Mouse (Mus musculus) thymus, adult 2 months (tissue): Measurements from ENCODE around the gene Chmp4b. TPM values are rescaled to one million over a fixed set of nuclear protein-coding genes. Genes with fewer than 3 reads are reported as not detected.

Source experiments
- DNase-seq: peaks from one replicate; pipeline ENCODE4 v3.0.0; 2021
- H3K27ac ChIP-seq: fragments of 200-500 bp; 2 replicates; pipeline ENCODE4 v1.5.1; 2012; ENCODE audit warnings: low read length, control low read depth; ENCODE audit not compliant: control insufficient read depth, insufficient read depth
- H3K27me3 ChIP-seq: fragments of 200-500 bp; 2 replicates; pipeline ENCODE4 v1.6.1; 2012; ENCODE audit warnings: mild to moderate bottlenecking, low read length, moderate library complexity, mixed read lengths; ENCODE audit not compliant: control insufficient read depth, insufficient read depth
- H3K36me3 ChIP-seq: fragments of 200-500 bp; 2 replicates; pipeline ENCODE4 v1.6.1; 2012; ENCODE audit warnings: mild to moderate bottlenecking, low read length, moderate library complexity; ENCODE audit not compliant: control insufficient read depth, insufficient read depth
- H3K4me1 ChIP-seq: fragments of 200-500 bp; replicated peaks from 2 replicates; pipeline ENCODE4 v1.6.1; 2012; ENCODE audit warnings: low read length; ENCODE audit not compliant: control insufficient read depth, insufficient read depth
- H3K4me3 ChIP-seq: fragments of 200-500 bp; 2 replicates; pipeline ENCODE4 v1.5.1; 2012; ENCODE audit warnings: mild to moderate bottlenecking, low read length, control low read depth, moderate library complexity; ENCODE audit not compliant: control insufficient read depth, insufficient read depth
- CTCF ChIP-seq: fragments of 200-500 bp; IDR thresholded peaks from 2 replicates; pipeline ENCODE4 v1.5.1; 2012; ENCODE audit warnings: mild to moderate bottlenecking, control low read depth, low read length, moderate library complexity, borderline replicate concordance; ENCODE audit not compliant: control insufficient read depth, poor library complexity, insufficient read depth; ENCODE audit errors: extremely low read depth
- POLR2A ChIP-seq: fragments of 200-500 bp; IDR thresholded peaks from 2 replicates; pipeline ENCODE4 v1.6.1; 2012; ENCODE audit warnings: mild to moderate bottlenecking, low read length, control low read depth, moderate library complexity; ENCODE audit not compliant: control insufficient read depth, poor library complexity, insufficient read depth; ENCODE audit errors: extremely low read depth
- WGBS: fragments of 180-500 bp; shearing (Covaris S2); methylation state at CpG from one replicate; pipeline ENCODE4 v1.1.7; 2018; 5-methylcytosine and 5-hydroxymethylcytosine counted together
- polyA plus RNA-seq: library from polyadenylated mRNA; depleted of rRNA; stranded (reverse); fragments of >200 nt; gene quantifications from 2 replicates; pipeline ENCODE4 v1.2.3, GENCODE M21; 2012; rRNA removed

Gene Chmp4b
- polyA plus RNA-seq, 1 experiment, result 83.8 TPM

DNA sequence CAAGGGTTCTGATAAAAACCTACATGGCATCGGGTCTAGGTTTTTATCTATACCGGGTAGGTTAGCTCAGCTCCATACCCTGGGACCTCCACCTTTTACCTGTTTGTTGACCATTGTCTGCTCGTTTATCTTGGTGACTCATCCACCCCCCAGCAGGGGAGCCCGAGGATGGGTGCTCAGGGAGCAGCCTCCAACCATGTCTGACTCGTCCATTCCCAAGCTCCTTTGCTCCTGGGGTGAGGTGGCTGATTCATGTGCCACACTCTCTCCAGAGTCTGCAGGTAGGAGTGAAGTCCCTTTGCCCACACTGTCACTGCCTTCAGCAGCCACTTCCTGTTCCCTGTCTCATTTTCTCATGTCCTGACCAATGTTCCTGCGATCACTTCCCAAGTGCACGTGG, 84.5 kb downstream of the Chmp4b start:
- H3K4me3 ChIP-seq, result no peak overlapping the region
- no peak for DNase-seq
- peaks cover 11% of the 10 kb centered on the region for H3K4me1 ChIP-seq
- H3K27me3 ChIP-seq, result no peaks in the 10 kb centered on the region
- H3K36me3 ChIP-seq, result no peaks in the 10 kb centered on the region
- no peak for TF ChIP-seq CTCF
- WGBS, result 80% methylated on average over 7 of the region's 7 CpGs
- H3K27ac ChIP-seq, result no peak overlapping the region

DNA sequence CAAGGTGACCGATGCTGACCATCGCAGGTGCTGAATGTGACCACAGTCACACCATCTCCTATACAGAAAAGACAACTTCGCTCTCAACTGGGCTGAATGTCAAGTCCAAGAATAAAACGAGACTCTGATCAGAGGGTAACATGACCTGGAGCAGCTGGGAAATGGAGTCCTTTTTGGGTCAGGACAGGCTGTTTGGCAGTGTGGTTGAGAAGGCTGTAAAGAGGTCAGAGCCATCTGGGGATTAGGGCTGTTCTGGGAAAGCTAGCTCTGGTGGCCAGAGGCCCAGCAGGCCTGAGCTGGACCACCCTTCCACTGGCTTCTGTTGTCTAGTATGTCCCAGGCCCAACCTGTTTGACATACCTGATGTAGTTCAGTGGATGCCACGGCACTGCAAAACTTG, 87.1 kb downstream of the Chmp4b start:
- WGBS, result 96% methylated on average over 5 of the region's 5 CpGs
- H3K4me3 ChIP-seq, result no peak overlapping the region
- TF ChIP-seq CTCF (no peak), POLR2A (no peak)

DNA sequence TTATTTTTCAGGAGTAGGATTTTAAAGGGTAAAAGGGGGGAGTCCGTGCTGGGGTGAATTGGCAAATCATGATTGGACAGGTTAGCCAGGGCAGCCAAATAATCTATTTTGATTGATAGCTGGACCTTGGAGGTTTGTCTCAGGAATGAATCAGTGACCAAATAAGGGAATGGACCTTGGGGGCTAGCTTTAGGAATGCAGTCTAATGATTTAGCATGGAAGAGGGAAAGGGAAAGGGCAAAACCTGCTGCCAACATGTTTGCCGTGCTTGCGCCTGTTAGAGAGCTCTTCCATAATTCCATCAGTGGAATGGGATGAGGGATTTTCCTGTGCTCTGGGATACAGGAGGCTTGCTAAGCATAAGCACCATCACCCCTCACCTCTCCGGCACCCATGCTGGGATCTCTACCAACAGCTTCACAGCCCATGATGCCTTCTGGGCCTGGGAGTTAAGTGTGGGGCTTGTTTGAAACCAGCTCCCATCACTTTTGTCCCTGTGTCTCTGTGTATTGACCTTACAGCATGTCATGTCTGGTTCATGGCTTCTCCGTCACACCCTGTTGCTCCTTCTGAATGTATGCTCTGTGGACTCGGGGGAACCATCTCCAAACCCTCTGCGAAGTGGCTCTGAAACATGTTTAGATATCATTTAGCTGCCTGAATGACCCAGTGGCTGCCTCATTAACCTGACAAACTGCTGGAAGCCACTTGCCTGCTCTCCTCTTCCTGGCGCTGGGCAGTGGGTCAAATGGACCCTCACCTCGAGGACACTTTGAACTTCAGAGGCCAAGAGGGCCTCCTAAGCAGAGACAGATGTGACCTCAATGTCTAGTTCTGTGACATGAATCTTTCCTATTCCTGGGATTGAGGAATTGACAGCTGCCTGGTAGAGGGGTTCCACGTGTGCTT, 91.7 kb downstream of the Chmp4b start:
- no peaks in the 10 kb centered on the region for H3K36me3 ChIP-seq
- TF ChIP-seq CTCF (no peak), POLR2A (no peak)
- H3K27ac ChIP-seq, result no peak overlapping the region
- 95% methylated on average over 10 of the region's 10 CpGs for WGBS
- no peak for DNase-seq
- H3K4me3 ChIP-seq, result no peak overlapping the region
- H3K4me1 ChIP-seq, result no peaks in the 10 kb centered on the region
- H3K27me3 ChIP-seq, result no peaks in the 10 kb centered on the region

More for the DNA sequence above, 87.1 kb downstream of the Chmp4b start:
- Histone ChIP-seq H3K27ac (no peak overlapping the region), H3K4me1 (peaks cover 9% of the 10 kb centered on the region), H3K36me3 (no peaks in the 10 kb centered on the region), H3K27me3 (no peaks in the 10 kb centered on the region)
- no peak for DNase-seq

DNA sequence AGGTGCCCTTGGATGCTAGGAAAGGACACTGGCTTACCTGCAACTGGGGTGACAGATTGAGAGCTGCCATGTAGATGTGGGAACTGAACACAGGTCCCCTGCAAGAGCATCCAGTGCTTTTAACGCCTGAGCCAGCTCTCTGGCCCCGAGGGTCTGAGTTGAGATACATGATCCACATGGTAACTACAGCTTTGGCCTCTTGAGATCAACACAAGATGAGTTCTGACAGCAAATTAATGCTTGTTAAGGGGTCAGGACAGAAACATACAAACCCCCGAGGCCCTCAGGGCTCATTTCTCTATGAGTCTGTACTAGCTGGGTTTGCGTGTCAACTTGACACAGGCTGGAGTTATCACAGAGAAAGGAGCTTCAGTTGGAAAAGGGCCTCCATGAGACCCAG, 92.4 kb downstream of the Chmp4b start:
- Histone ChIP-seq H3K4me1 (no peaks in the 10 kb centered on the region), H3K4me3 (no peak overlapping the region), H3K27me3 (no peaks in the 10 kb centered on the region), H3K27ac (no peak overlapping the region), H3K36me3 (no peaks in the 10 kb centered on the region)
- 91% methylated on average over 4 of the region's 4 CpGs for WGBS
- DNase-seq, result no peak
- TF ChIP-seq CTCF (no peak), POLR2A (no peak)

Other genes starting within 250 kb of the Chmp4b start
- gene Snta1, start 243.6 kb upstream of the Chmp4b start, polyA plus RNA-seq, result 5.8 and 9.6 TPM in 2 replicates
- gene Cbfa2t2, start 215.2 kb upstream of the Chmp4b start, polyA plus RNA-seq, result 27.6 and 30.1 TPM in 2 replicates
- 2.0 and 3.3 TPM in 2 replicates for gene 1700003F12Rik, start 104.6 kb upstream of the Chmp4b start, polyA plus RNA-seq
- gene Actl10, start 99.9 kb upstream of the Chmp4b start, polyA plus RNA-seq, result 0.11 and 0.47 TPM in 2 replicates
- 14.8 and 15.7 TPM in 2 replicates for gene Necab3, start 92.8 kb upstream of the Chmp4b start, polyA plus RNA-seq
- gene E2f1, start 81.8 kb upstream of the Chmp4b start, polyA plus RNA-seq, result 34.0 and 50.3 TPM in 2 replicates
- 70.7 and 71.7 TPM in 2 replicates for gene Pxmp4, start 48.0 kb upstream of the Chmp4b start, polyA plus RNA-seq
- gene Zfp341, start 38.4 kb upstream of the Chmp4b start, polyA plus RNA-seq, result 10.6 and 10.8 TPM in 2 replicates
- 1.5 and 1.7 TPM in 2 replicates for gene 4930519P11Rik, start 38.3 kb upstream of the Chmp4b start, polyA plus RNA-seq
- not detected in 2 replicates for gene Gm14214, start 118.3 kb downstream of the Chmp4b start, polyA plus RNA-seq
- gene Raly, start 139.4 kb downstream of the Chmp4b start, polyA plus RNA-seq, result 437 and 554 TPM in 2 replicates
- gene a, start 139.7 kb downstream of the Chmp4b start, polyA plus RNA-seq, result 4.7 and 5.0 TPM in 2 replicates
- gene Eif2s2, start 241.2 kb downstream of the Chmp4b start, polyA plus RNA-seq, result 9.7 and 11.0 TPM in 2 replicates